Mouse (Mus musculus) E14TG2a.4 (cell line): Measurements from ENCODE around the gene Hoxd3.

Experiments
- H3K27me3 ChIP-seq: 2 replicates; pipeline ENCODE4 v1.6.1; 2014; ENCODE audit warnings: low read length, control low read depth; ENCODE audit not compliant: insufficient read depth
- H3K36me3 ChIP-seq: 2 replicates; pipeline ENCODE4 v1.6.1; 2014; ENCODE audit warnings: low read length, control low read depth; ENCODE audit not compliant: insufficient read depth
- H3K4me1 ChIP-seq: replicated peaks from 2 replicates; pipeline ENCODE4 v1.6.1; 2014; ENCODE audit warnings: low read depth, low read length, control low read depth
- H3K4me3 ChIP-seq: replicated peaks from 2 replicates; pipeline ENCODE4 v1.5.1; 2014; ENCODE audit warnings: mild to moderate bottlenecking, low read length
- H3K9me3 ChIP-seq: 2 replicates; pipeline ENCODE4 v1.6.1; 2014; ENCODE audit warnings: low read length, control low read depth
- CTCF ChIP-seq: conservative IDR thresholded peaks from 2 replicates; pipeline ENCODE4 v1.5.1; 2014; ENCODE audit warnings: low read length
- NANOG ChIP-seq: IDR thresholded peaks from 2 replicates; pipeline ENCODE4 v1.6.1; 2014; ENCODE audit warnings: borderline replicate concordance, low read length, mixed read lengths
- POU5F1 ChIP-seq: IDR thresholded peaks from 2 replicates; pipeline ENCODE4 v1.6.1; 2014; ENCODE audit warnings: low read length, borderline replicate concordance

Gene Hoxd3

DNA sequence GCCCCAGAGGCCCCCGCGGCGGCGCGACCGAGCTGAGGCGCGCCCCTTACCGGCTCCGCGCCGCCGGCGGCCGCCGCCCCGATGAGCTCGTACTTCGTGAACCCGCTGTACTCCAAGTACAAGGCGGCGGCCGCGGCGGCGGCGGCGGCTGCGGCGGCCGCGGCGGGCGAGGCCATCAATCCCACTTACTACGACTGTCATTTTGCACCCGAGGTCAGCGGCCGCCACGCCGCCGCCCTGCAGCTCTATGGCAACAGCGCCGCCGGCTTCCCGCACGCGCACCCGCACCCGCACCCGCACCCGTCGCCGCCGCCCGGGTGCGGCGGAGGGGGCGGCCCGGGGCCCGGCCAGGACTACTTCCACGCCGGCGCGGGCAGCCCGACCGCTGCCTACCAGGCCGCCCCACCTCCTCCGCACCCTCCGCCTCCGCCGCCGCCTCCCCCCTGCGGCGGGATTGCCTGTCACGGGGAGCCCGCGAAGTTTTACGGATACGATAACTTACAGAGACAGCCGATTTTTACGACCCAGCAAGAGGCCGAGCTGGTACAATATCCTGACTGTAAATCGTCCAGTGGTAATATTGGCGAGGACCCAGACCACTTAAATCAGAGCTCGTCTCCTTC, 6.1 kb upstream of the Hoxd3 start:
- Histone ChIP-seq H3K27me3 (peaks cover 89% of the 10 kb centered on the region), H3K4me1 (peaks cover 19% of the 10 kb centered on the region), H3K9me3 (no peaks in the 10 kb centered on the region), H3K4me3 (peak overlapping the region; percentile 70), H3K36me3 (no peaks in the 10 kb centered on the region)
- TF ChIP-seq POU5F1, result no peak
- TF ChIP-seq NANOG, result no peak
- no peak for TF ChIP-seq CTCF

- peaks cover 14% of the 10 kb centered on the region for H3K4me1 ChIP-seq
- H3K9me3 ChIP-seq, result no peaks in the 10 kb centered on the region
- TF ChIP-seq NANOG (no peak), POU5F1 (no peak), CTCF (no peak)
- no peaks in the 10 kb centered on the region for H3K36me3 ChIP-seq
- peaks cover 89% of the 10 kb centered on the region for H3K27me3 ChIP-seq
- H3K4me3 ChIP-seq, result no peak overlapping the region
Observed at GRCm38 (mm10) chr2:74706393-74706960, 5.2 kb upstream of the Hoxd3 start.

- Histone ChIP-seq H3K4me1 (peaks cover 18% of the 10 kb centered on the region), H3K9me3 (no peaks in the 10 kb centered on the region), H3K4me3 (no peak overlapping the region), H3K27me3 (peaks cover 92% of the 10 kb centered on the region), H3K36me3 (no peaks in the 10 kb centered on the region)
- TF ChIP-seq NANOG (no peak), POU5F1 (no peak), CTCF (no peak)
Observed at GRCm38 (mm10) chr2:74707599-74707998, 4.1 kb upstream of the Hoxd3 start.

DNA sequence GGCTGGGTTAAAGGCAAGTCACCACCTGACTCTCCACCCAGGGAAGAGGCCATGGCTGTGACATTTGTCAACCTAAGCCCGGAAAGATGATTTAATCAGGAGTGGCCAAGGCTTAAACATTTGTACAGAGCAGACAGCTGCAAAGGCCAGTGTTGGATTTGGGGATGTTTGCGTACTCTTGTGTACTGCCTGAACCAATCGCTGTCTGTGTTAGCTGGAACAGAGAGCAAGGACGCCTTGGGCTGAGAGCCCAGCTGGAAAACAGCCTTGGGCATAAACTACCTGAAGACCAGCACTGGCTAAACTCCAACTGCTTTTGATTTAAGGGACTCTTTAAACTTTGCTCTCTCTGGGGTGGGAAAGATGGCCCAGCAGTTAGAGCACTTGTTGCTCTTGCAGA, 3.1 kb upstream of the Hoxd3 start:
- no peak for TF ChIP-seq POU5F1
- no peaks in the 10 kb centered on the region for H3K9me3 ChIP-seq
- peaks cover 92% of the 10 kb centered on the region for H3K27me3 ChIP-seq
- no peak overlapping the region for H3K4me3 ChIP-seq
- H3K36me3 ChIP-seq, result no peaks in the 10 kb centered on the region
- H3K4me1 ChIP-seq, result peaks cover 24% of the 10 kb centered on the region

GRCm38 (mm10) chr2:74709465-74710419, 2.0 kb upstream of the Hoxd3 start:
- H3K4me3 ChIP-seq, result no peak overlapping the region
- TF ChIP-seq CTCF (no peak), NANOG (no peak), POU5F1 (no peak)
- no peaks in the 10 kb centered on the region for H3K9me3 ChIP-seq
- H3K27me3 ChIP-seq, result peaks cover 92% of the 10 kb centered on the region
- H3K36me3 ChIP-seq, result no peaks in the 10 kb centered on the region
- H3K4me1 ChIP-seq, result peaks cover 25% of the 10 kb centered on the region

DNA sequence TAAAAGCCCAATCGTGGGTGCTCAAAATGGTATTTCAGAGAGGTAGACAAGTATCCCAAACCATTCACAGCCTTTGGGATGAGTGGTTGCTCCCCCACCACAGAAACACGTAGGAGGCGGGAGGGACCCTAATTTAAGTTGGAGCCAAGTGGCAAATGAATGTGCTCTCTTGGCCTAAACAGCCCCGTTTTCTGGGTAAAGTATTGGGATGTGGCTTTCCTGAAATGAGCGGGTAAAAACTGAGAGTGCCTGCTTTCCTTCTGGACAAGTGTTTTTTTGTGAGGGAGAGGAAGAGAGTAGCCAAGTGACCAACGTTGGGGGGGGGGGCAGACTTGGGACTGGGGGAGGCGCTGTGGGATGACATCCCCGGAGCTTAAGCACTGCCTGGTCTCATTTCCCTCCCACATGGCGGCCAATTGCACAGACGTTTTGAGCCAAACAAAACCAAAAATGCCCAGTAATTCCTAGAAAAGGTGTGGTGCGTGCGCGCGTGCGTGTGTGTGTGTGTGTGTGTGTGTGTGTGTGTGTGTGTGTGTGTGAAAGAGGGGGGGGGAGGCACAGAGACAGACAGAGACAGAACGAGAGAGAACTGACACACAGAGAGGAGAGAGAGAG, 691 bp upstream of the Hoxd3 start:
- no peaks in the 10 kb centered on the region for H3K36me3 ChIP-seq
- H3K4me1 ChIP-seq, result peaks cover 36% of the 10 kb centered on the region
- H3K27me3 ChIP-seq, result peaks cover 96% of the 10 kb centered on the region
- H3K9me3 ChIP-seq, result no peaks in the 10 kb centered on the region
- TF ChIP-seq NANOG (no peak), CTCF (no peak), POU5F1 (no peak)
- no peak overlapping the region for H3K4me3 ChIP-seq

DNA sequence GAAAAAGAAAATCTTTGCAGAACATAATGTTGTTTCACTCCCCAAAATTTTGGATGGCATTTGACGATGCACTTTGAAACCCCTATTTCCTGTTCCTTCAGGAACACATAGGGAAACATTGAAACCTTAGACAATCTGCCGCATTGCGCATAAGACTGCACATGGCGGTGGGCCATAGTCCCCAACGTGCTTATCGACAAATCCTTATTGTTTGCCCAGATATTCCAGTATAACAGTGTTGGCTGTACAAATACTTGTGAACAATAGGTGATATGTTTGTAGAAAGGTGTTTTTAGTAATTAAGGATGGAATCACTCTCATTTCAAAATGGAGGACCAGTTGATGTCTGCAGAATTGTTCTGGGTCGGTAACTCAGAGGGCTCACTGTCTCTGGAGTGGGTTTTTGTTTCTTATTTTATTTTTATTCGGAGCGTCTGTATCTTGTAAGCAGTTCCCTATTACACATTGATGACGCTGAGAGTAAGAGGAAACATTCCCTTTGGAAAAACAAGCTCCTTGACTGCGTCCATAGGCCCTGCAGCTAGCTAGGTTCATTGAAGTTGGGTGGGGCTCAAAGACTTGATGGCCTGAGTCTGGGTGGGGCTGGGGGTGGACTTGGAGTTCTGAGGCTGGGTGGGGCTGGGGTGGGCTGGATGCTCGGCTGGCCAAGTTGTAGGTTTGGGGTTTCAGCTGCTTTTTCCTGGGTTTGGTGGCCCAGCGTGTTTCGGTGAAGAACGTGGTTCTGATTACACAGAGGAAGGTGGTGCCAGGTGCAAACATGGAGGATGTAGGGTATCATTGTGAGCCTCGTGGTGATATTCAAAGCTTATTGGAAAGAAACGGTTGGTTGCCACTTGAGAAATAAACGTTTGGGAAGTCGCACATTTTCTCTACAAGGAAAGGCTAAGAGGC, 1.8 kb downstream of the Hoxd3 start:
- TF ChIP-seq NANOG, result no peak
- no peak for TF ChIP-seq CTCF
- no peak for TF ChIP-seq POU5F1
- Histone ChIP-seq H3K4me3 (no peak overlapping the region), H3K4me1 (peaks cover 34% of the 10 kb centered on the region), H3K9me3 (no peaks in the 10 kb centered on the region), H3K36me3 (no peaks in the 10 kb centered on the region), H3K27me3 (peaks cover 96% of the 10 kb centered on the region)
